Mouse (Mus musculus): Measurements from ENCODE around the gene Slc6a1. TPM values are rescaled to one million over a fixed set of nuclear protein-coding genes. Genes with fewer than 3 reads are reported as not detected.
"Not testable (repeated sequence)": the region's sequence is repeated elsewhere in the genome, so short reads cannot be mapped to it uniquely, and the experiment has no call there.

The Slc6a1 gene
- total RNA-seq, 2 experiments from 2014 or later = 0.05 to 0.32 TPM

- DNase-seq = no peak
Measured at GRCm38 (mm10) chr6:114290184-114290583, 7.7 kb downstream of the Slc6a1 start.

GRCm38 (mm10) chr6:114290929-114291328, 8.5 kb downstream of the Slc6a1 start:
- no peak for DNase-seq

GRCm38 (mm10) chr6:114291396-114291795, 9.0 kb downstream of the Slc6a1 start:
- no peak for DNase-seq

- no peak for DNase-seq
Measured at GRCm38 (mm10) chr6:114293511-114293910, 11.1 kb downstream of the Slc6a1 start.

- no peak for DNase-seq
Measured at GRCm38 (mm10) chr6:114295086-114295485, 12.7 kb downstream of the Slc6a1 start.

GRCm38 (mm10) chr6:114297260-114298002, 15.0 kb downstream of the Slc6a1 start:
- DNase-seq = no peak

GRCm38 (mm10) chr6:114299699-114300098, 17.3 kb downstream of the Slc6a1 start:
- DNase-seq = no peak

- DNase-seq = no peak
Measured at GRCm38 (mm10) chr6:114300737-114301136, 18.3 kb downstream of the Slc6a1 start.

- no peak for DNase-seq
Measured at GRCm38 (mm10) chr6:114304668-114305067, 22.2 kb downstream of the Slc6a1 start.

- DNase-seq = no peak
Measured at GRCm38 (mm10) chr6:114320511-114320910, 38.1 kb downstream of the Slc6a1 start.

- DNase-seq = no peak
Measured at GRCm38 (mm10) chr6:114321146-114321545, 38.7 kb downstream of the Slc6a1 start.

- no peak for DNase-seq
Measured at GRCm38 (mm10) chr6:114322914-114323313, 40.5 kb downstream of the Slc6a1 start.

- no peak for DNase-seq
Measured at GRCm38 (mm10) chr6:114324808-114325207, 42.4 kb downstream of the Slc6a1 start.

- DNase-seq = no peak
Measured at GRCm38 (mm10) chr6:114329597-114330470, 47.4 kb downstream of the Slc6a1 start.

GRCm38 (mm10) chr6:114331926-114332325, 49.5 kb downstream of the Slc6a1 start:
- no peak for DNase-seq

- DNase-seq = no peak
Measured at GRCm38 (mm10) chr6:114336128-114336943, 53.9 kb downstream of the Slc6a1 start.

GRCm38 (mm10) chr6:114336944-114337215, 54.4 kb downstream of the Slc6a1 start:
- no peak for DNase-seq

- DNase-seq = not testable (repeated sequence)
Measured at GRCm38 (mm10) chr6:114341381-114341780, 58.9 kb downstream of the Slc6a1 start.

GRCm38 (mm10) chr6:114343740-114344139, 61.3 kb downstream of the Slc6a1 start:
- no peak for DNase-seq

- no peak for DNase-seq
Measured at GRCm38 (mm10) chr6:114345156-114345555, 62.7 kb downstream of the Slc6a1 start.

- DNase-seq = no peak
Measured at GRCm38 (mm10) chr6:114347831-114348754, 65.7 kb downstream of the Slc6a1 start.

GRCm38 (mm10) chr6:114354635-114355034, 72.2 kb downstream of the Slc6a1 start:
- DNase-seq = no peak

All from gastrocnemius, postnatal 25 days (tissue).